In genomic region chr10:127751548-127751947, GRCm38 (mm10) we compare ENCODE assay signal across 8 mouse cellular contexts. TPM values are rescaled to one million over a fixed set of nuclear protein-coding genes. Genes with fewer than 3 reads are reported as not detected.
DNase-seq lines count a peak whose midpoint lies in the region; ATAC-seq and TF ChIP-seq lines count a peak whose summit lies in the region.

Gene Gpr182, minus strand, starts transcription at chr10:127751732.

- no peaks in the 10 kb centered on the region for H3K27me3 ChIP-seq in forebrain, embryonic 12.5 days
- no peaks in the 10 kb centered on the region for H3K27me3 ChIP-seq in forebrain, embryonic 14.5 days (replicated peaks; ENCODE audit: control insufficient read depth, insufficient read depth, low read length)
- no peaks in the 10 kb centered on the region for H3K27me3 ChIP-seq in hindbrain, postnatal 0 days (ENCODE audit: insufficient read depth, low read length)

- TF ChIP-seq CTCF in hindbrain, postnatal 0 days (IDR thresholded peaks at IDR 0.05; ENCODE audit: low read depth) = no peak
- TF ChIP-seq CTCF in left cerebral cortex, adult 2 months (IDR thresholded peaks at IDR 0.05) = no peak

- 71% methylated on average over 8 of the region's 8 CpGs for WGBS in forebrain, embryonic 12.5 days
- 67% methylated on average over 8 of the region's 8 CpGs for WGBS in forebrain, embryonic 14.5 days
- WGBS in hindbrain, postnatal 0 days = 61% methylated on average over 8 of the region's 8 CpGs

- no peak within 1 kb of the TSS for H3K27ac ChIP-seq in forebrain, embryonic 12.5 days
- no peak within 1 kb of the TSS for H3K27ac ChIP-seq in forebrain, embryonic 14.5 days (ENCODE audit: low read depth, low read length)
- no peak within 1 kb of the TSS for H3K27ac ChIP-seq in hindbrain, postnatal 0 days
- no peak within 1 kb of the TSS for H3K27ac ChIP-seq in left cerebral cortex, adult 2 months

- H3K9ac ChIP-seq in forebrain, embryonic 12.5 days = no peak within 1 kb of the TSS
- no peak within 1 kb of the TSS for H3K9ac ChIP-seq in forebrain, embryonic 14.5 days (ENCODE audit: low read length)
- no peak within 1 kb of the TSS for H3K9ac ChIP-seq in hindbrain, postnatal 0 days (replicated peaks; ENCODE audit: low read length)

- H3K9me3 ChIP-seq in forebrain, embryonic 12.5 days = no peaks in the 10 kb centered on the region
- no peaks in the 10 kb centered on the region for H3K9me3 ChIP-seq in forebrain, embryonic 14.5 days (replicated peaks; ENCODE audit: control insufficient read depth, low read length)
- H3K9me3 ChIP-seq in hindbrain, postnatal 0 days (ENCODE audit: low read length) = no peaks in the 10 kb centered on the region

- intact Hi-C loops in left cerebral cortex, adult 2 months (cut with DNase I) = no loop called here

- no peak for ATAC-seq in forebrain, embryonic 12.5 days (ENCODE audit: low FRiP score)
- ATAC-seq in forebrain, embryonic 14.5 days = no peak
- ATAC-seq in hindbrain, postnatal 0 days = no peak

- H3K36me3 ChIP-seq in forebrain, embryonic 12.5 days (replicated peaks) = peaks cover 20% of the 10 kb centered on the region
- H3K36me3 ChIP-seq in forebrain, embryonic 14.5 days (ENCODE audit: control insufficient read depth, insufficient read depth, low read length) = peaks cover 20% of the 10 kb centered on the region
- H3K36me3 ChIP-seq in hindbrain, postnatal 0 days (ENCODE audit: insufficient read depth, low read length) = no peaks in the 10 kb centered on the region; the same call in none of the 2 replicates

- no peak within 1 kb of the TSS for H3K4me3 ChIP-seq in forebrain, embryonic 12.5 days (replicated peaks)
- no peak within 1 kb of the TSS for H3K4me3 ChIP-seq in forebrain, embryonic 14.5 days (ENCODE audit: low read depth, low read length)
- H3K4me3 ChIP-seq in hindbrain, postnatal 0 days (ENCODE audit: low read length) = no peak within 1 kb of the TSS; the same call in 1 of the 2 replicates
- H3K4me3 ChIP-seq in left cerebral cortex, adult 2 months = no peak within 1 kb of the TSS; the same call in 1 of the 2 replicates

- peaks cover 10% of the 10 kb centered on the region; the same call in 1 of the 2 replicates for H3K4me1 ChIP-seq in forebrain, embryonic 12.5 days
- no peaks in the 10 kb centered on the region for H3K4me1 ChIP-seq in forebrain, embryonic 14.5 days (ENCODE audit: control insufficient read depth, insufficient read depth, low read length)
- H3K4me1 ChIP-seq in hindbrain, postnatal 0 days (ENCODE audit: insufficient read depth, low read length) = no peaks in the 10 kb centered on the region

- no peak for DNase-seq in forebrain, embryonic 14.5 days (ENCODE audit: low spot score)
- DNase-seq in adrenal gland, postnatal 36 days = peak; percentile 44 to 54
- DNase-seq in hindbrain, postnatal 0 days (ENCODE audit: low spot score) = no peak
- peak; percentile 50 to 69 for DNase-seq in lung, adult 18-20 months
- DNase-seq in urinary bladder, postnatal 4 days (ENCODE audit: low spot score in 2 of 2) = no peak
- no peak for DNase-seq in left cerebral cortex, adult 2 months (ENCODE audit: extremely low spot score in 1 of 2, low spot score in 2 of 2)
- no peak for DNase-seq in urinary bladder, adult 18-20 months (ENCODE audit: low spot score in 2 of 2)

- peak within 1 kb of the TSS; percentile 41 for H3K4me2 ChIP-seq in forebrain, embryonic 12.5 days
- no peak within 1 kb of the TSS for H3K4me2 ChIP-seq in forebrain, embryonic 14.5 days (ENCODE audit: low read length)
- H3K4me2 ChIP-seq in hindbrain, postnatal 0 days (ENCODE audit: low read depth, low read length) = peak within 1 kb of the TSS; percentile 41

RNA-seq across cellular contexts. Expression of gene Gpr182, which starts in this region (rescaled TPM):
- 0.28 and 0.42 TPM in 2 replicates for polyA plus RNA-seq in forebrain, embryonic 12.5 days (2016; fragmentation: Nextera tagmentation; extraction: Ambion mirVana)
- polyA plus RNA-seq in forebrain, embryonic 14.5 days (2014; fragmentation: Nextera tagmentation; extraction: Ambion mirVana) = 0.30 and 0.78 TPM in 2 replicates
- 10 to 100 TPM in 1 of 2 experiments, 1 to 10 TPM in 1; 7.3 to 10.9 TPM for total RNA-seq in adrenal gland, postnatal 36 days (2021)
- 1.9 and 2.9 TPM in 2 replicates for total RNA-seq in hindbrain, postnatal 0 days (2014; rRNA removed)
- 2.3 TPM in 2 replicates for polyA plus RNA-seq in hindbrain, postnatal 0 days (2015; fragmentation: Nextera tagmentation; extraction: Ambion mirVana)
- total RNA-seq in left cerebral cortex, adult 2 months (2021) = 1 to 10 TPM; 1.5 to 2.8 TPM

Comparison
In these comparisons a context has a peak if more than half of its experiments do, and no peak if none do; other contexts are left out.
1. DNase-seq: peak in adrenal gland, postnatal 36 days (2 of 2) and lung, adult 18-20 months (2 of 2); none in forebrain, embryonic 14.5 days (single experiment), hindbrain, postnatal 0 days (single experiment), urinary bladder, postnatal 4 days (0 of 2), left cerebral cortex, adult 2 months (0 of 2) and urinary bladder, adult 18-20 months (0 of 2).